Mouse (Mus musculus): ENCODE data around the gene Agfg1. TPM values are rescaled to one million over a fixed set of nuclear protein-coding genes. Genes with fewer than 3 reads are reported as not detected.

Gene Agfg1
- polyA plus RNA-seq, 1 experiment from 2014 or later, result 29.3 TPM

- WGBS, result 34% methylated on average over 18 of the region's 18 CpGs
- Histone ChIP-seq H3K36me3 (peaks cover 5% of the 10 kb centered on the region), H3K27me3 (replicated peaks) (no peaks in the 10 kb centered on the region), H3K4me3 (peak overlapping the region; percentile 82), H3K4me2 (peak overlapping the region; percentile 89), H3K27ac (replicated peaks) (0 out of 2 replicates have a peak overlapping the region, but pooled peaks have one; percentile 12), H3K9me3 (no peaks in the 10 kb centered on the region), H3K9ac (peak overlapping the region; percentile 97), H3K4me1 (peaks cover 63% of the 10 kb centered on the region)
- ATAC-seq (ENCODE audit: extremely low read depth, insufficient number of reproducible peaks, low FRiP score, low TSS enrichment), result no peak
Observed at GRCm38 (mm10) chr1:82838469-82839295, 601 bp upstream of the Agfg1 start.

GRCm38 (mm10) chr1:82839614-82840421, 535 bp downstream of the Agfg1 start:
- Histone ChIP-seq H3K4me3 (peak overlapping the region; percentile 82), H3K9me3 (no peaks in the 10 kb centered on the region), H3K27ac (replicated peaks) (peak overlapping the region; percentile 88), H3K27me3 (replicated peaks) (no peaks in the 10 kb centered on the region), H3K4me2 (peak overlapping the region; percentile 89), H3K4me1 (peaks cover 64% of the 10 kb centered on the region), H3K9ac (peak overlapping the region; percentile 97), H3K36me3 (peaks cover 5% of the 10 kb centered on the region)
- under 1% methylated on average over 84 of the region's 86 CpGs for WGBS
- peak; percentile 50 for ATAC-seq (ENCODE audit: extremely low read depth, insufficient number of reproducible peaks, low FRiP score, low TSS enrichment)

GRCm38 (mm10) chr1:82855729-82856128, 16.4 kb downstream of the Agfg1 start:
- no peaks in the 10 kb centered on the region for H3K27me3 ChIP-seq (replicated peaks)
- no peak overlapping the region for H3K4me3 ChIP-seq
- 65% methylated on average over 5 of the region's 5 CpGs for WGBS
- no peak for ATAC-seq (ENCODE audit: extremely low read depth, insufficient number of reproducible peaks, low FRiP score, low TSS enrichment)
- no peak overlapping the region for H3K9ac ChIP-seq
- no peaks in the 10 kb centered on the region for H3K9me3 ChIP-seq
- no peak overlapping the region for H3K4me2 ChIP-seq
- peaks cover 18% of the 10 kb centered on the region for H3K36me3 ChIP-seq
- peaks cover 19% of the 10 kb centered on the region for H3K4me1 ChIP-seq
- H3K27ac ChIP-seq (replicated peaks), result no peak overlapping the region

GRCm38 (mm10) chr1:82858236-82858635, 19.0 kb downstream of the Agfg1 start:
- H3K9me3 ChIP-seq, result no peaks in the 10 kb centered on the region
- no peak for ATAC-seq (ENCODE audit: extremely low read depth, insufficient number of reproducible peaks, low FRiP score, low TSS enrichment)

GRCm38 (mm10) chr1:82860391-82860790, 21.1 kb downstream of the Agfg1 start:
- Histone ChIP-seq H3K4me1 (peaks cover 14% of the 10 kb centered on the region), H3K9me3 (no peaks in the 10 kb centered on the region), H3K27ac (replicated peaks) (no peak overlapping the region), H3K4me2 (no peak overlapping the region), H3K27me3 (replicated peaks) (no peaks in the 10 kb centered on the region), H3K4me3 (no peak overlapping the region), H3K36me3 (peaks cover 36% of the 10 kb centered on the region), H3K9ac (no peak overlapping the region)
- 93% methylated on average over 4 of the region's 4 CpGs for WGBS
- no peak for ATAC-seq (ENCODE audit: extremely low read depth, insufficient number of reproducible peaks, low FRiP score, low TSS enrichment)

More at GRCm38 (mm10) chr1:82858236-82858635, 19.0 kb downstream of the Agfg1 start:
- H3K4me2 ChIP-seq, result no peak overlapping the region
- H3K4me1 ChIP-seq, result peaks cover 10% of the 10 kb centered on the region
- no peak overlapping the region for H3K27ac ChIP-seq (replicated peaks)
- peaks cover 36% of the 10 kb centered on the region for H3K36me3 ChIP-seq
- no peaks in the 10 kb centered on the region for H3K27me3 ChIP-seq (replicated peaks)
- no peak overlapping the region for H3K4me3 ChIP-seq
- H3K9ac ChIP-seq, result no peak overlapping the region

GRCm38 (mm10) chr1:82870202-82870601, 30.9 kb downstream of the Agfg1 start:
- 77% methylated on average over 3 of the region's 3 CpGs for WGBS
- Histone ChIP-seq H3K36me3 (peaks cover 39% of the 10 kb centered on the region), H3K4me3 (no peak overlapping the region), H3K9me3 (no peaks in the 10 kb centered on the region), H3K27me3 (replicated peaks) (no peaks in the 10 kb centered on the region), H3K4me1 (peaks cover 26% of the 10 kb centered on the region), H3K4me2 (no peak overlapping the region), H3K9ac (no peak overlapping the region), H3K27ac (replicated peaks) (no peak overlapping the region)
- ATAC-seq (ENCODE audit: extremely low read depth, insufficient number of reproducible peaks, low FRiP score, low TSS enrichment), result no peak

- WGBS, result 83% methylated on average over 2 of the region's 2 CpGs
- Histone ChIP-seq H3K4me2 (no peak overlapping the region), H3K36me3 (peaks cover 69% of the 10 kb centered on the region), H3K9me3 (no peaks in the 10 kb centered on the region), H3K4me1 (0 out of 2 replicates have a peak, but pooled peaks cover 4% of the 10 kb centered on the region), H3K27ac (replicated peaks) (no peak overlapping the region), H3K27me3 (replicated peaks) (no peaks in the 10 kb centered on the region), H3K9ac (no peak overlapping the region), H3K4me3 (no peak overlapping the region)
- no peak for ATAC-seq (ENCODE audit: extremely low read depth, insufficient number of reproducible peaks, low FRiP score, low TSS enrichment)
Observed at GRCm38 (mm10) chr1:82879172-82879571, 39.9 kb downstream of the Agfg1 start.

- 87% methylated on average over 8 of the region's 8 CpGs for WGBS
Observed at GRCm38 (mm10) chr1:82880196-82880595, 40.9 kb downstream of the Agfg1 start.

GRCm38 (mm10) chr1:82893269-82893668, 54.0 kb downstream of the Agfg1 start:
- H3K27me3 ChIP-seq (replicated peaks), result no peaks in the 10 kb centered on the region
- H3K4me3 ChIP-seq, result no peak overlapping the region
- H3K9ac ChIP-seq, result no peak overlapping the region
- H3K9me3 ChIP-seq, result no peaks in the 10 kb centered on the region
- no peaks in the 10 kb centered on the region for H3K4me1 ChIP-seq
- ATAC-seq (ENCODE audit: extremely low read depth, insufficient number of reproducible peaks, low FRiP score, low TSS enrichment), result no peak
- peaks cover 77% of the 10 kb centered on the region for H3K36me3 ChIP-seq
- H3K27ac ChIP-seq (replicated peaks), result no peak overlapping the region
- WGBS, result 95% methylated on average over 7 of the region's 7 CpGs
- no peak overlapping the region for H3K4me2 ChIP-seq

More at GRCm38 (mm10) chr1:82880196-82880595, 40.9 kb downstream of the Agfg1 start:
- Histone ChIP-seq H3K4me2 (no peak overlapping the region), H3K4me1 (0 out of 2 replicates have a peak, but pooled peaks cover 4% of the 10 kb centered on the region), H3K9ac (no peak overlapping the region), H3K27ac (replicated peaks) (no peak overlapping the region), H3K4me3 (no peak overlapping the region), H3K9me3 (no peaks in the 10 kb centered on the region), H3K36me3 (peaks cover 73% of the 10 kb centered on the region), H3K27me3 (replicated peaks) (no peaks in the 10 kb centered on the region)
- ATAC-seq (ENCODE audit: extremely low read depth, insufficient number of reproducible peaks, low FRiP score, low TSS enrichment), result no peak

GRCm38 (mm10) chr1:82900567-82900966, 61.3 kb downstream of the Agfg1 start:
- ATAC-seq (ENCODE audit: extremely low read depth, insufficient number of reproducible peaks, low FRiP score, low TSS enrichment), result no peak
- H3K4me2 ChIP-seq, result no peak overlapping the region
- H3K4me1 ChIP-seq, result peaks cover 3% of the 10 kb centered on the region
- no peak overlapping the region for H3K4me3 ChIP-seq
- no peak overlapping the region for H3K9ac ChIP-seq
- H3K27me3 ChIP-seq (replicated peaks), result no peaks in the 10 kb centered on the region
- 94% methylated on average over 1 of the region's 1 CpGs for WGBS
- no peaks in the 10 kb centered on the region for H3K9me3 ChIP-seq
- H3K36me3 ChIP-seq, result peaks cover 66% of the 10 kb centered on the region
- H3K27ac ChIP-seq (replicated peaks), result no peak overlapping the region

GRCm38 (mm10) chr1:82901201-82901600, 61.9 kb downstream of the Agfg1 start:
- Histone ChIP-seq H3K27ac (replicated peaks) (no peak overlapping the region), H3K27me3 (replicated peaks) (no peaks in the 10 kb centered on the region), H3K9ac (no peak overlapping the region), H3K4me1 (peaks cover 9% of the 10 kb centered on the region), H3K4me2 (no peak overlapping the region), H3K36me3 (peaks cover 65% of the 10 kb centered on the region), H3K4me3 (no peak overlapping the region), H3K9me3 (no peaks in the 10 kb centered on the region)
- 85% methylated on average over 3 of the region's 3 CpGs for WGBS
- no peak for ATAC-seq (ENCODE audit: extremely low read depth, insufficient number of reproducible peaks, low FRiP score, low TSS enrichment)

Measured in heart, embryonic 13.5 days (tissue).